Comparison of ENCODE assay signal across 9 mouse cellular contexts in the genomic region with DNA sequence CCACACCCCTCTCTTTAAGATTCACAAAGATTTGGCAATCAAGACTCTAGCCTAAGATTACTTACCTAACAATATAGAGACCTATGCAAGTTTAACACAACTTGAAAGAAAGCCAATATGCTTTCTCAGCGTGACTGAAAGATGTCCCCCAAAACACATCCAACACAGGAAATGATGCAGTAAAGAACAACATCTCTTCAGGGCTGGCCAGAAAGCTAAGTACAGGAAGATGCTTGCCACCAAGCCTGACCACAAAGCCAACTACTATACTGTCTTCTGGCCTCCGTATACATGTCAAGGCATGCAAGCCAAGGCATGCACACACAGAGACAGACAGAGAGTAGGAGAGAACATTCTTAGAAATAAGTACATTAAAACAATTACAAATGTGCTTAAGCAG. TPM values are rescaled to one million over a fixed set of nuclear protein-coding genes. Genes with fewer than 3 reads are reported as not detected.
DNase-seq lines count a peak whose midpoint lies in the region; ATAC-seq and TF ChIP-seq lines count a peak whose summit lies in the region.
"Had no signal": no experiment of that assay in that cellular context is flagged by ENCODE, and none has a peak within 500 bp of the region (broad histone marks: within the 10 kb centered on the region; RNA-seq: fewer than 3 reads in every experiment).

No protein-coding gene starts in this region.

- no peak for TF ChIP-seq POLR2A in cortical plate, adult 2 months (IDR thresholded peaks at IDR 0.05; ENCODE audit: extremely low read depth, insufficient read depth, low read length)

- no peaks in the 10 kb centered on the region for H3K9me3 ChIP-seq in lung, embryonic 14.5 days (ENCODE audit: low read depth, low read length)
- H3K9me3 ChIP-seq in intestine, embryonic 16.5 days (ENCODE audit: control insufficient read depth, low read length) = no peaks in the 10 kb centered on the region
- H3K9me3 ChIP-seq in neural tube, embryonic 14.5 days (ENCODE audit: control insufficient read depth, low read length) = no peaks in the 10 kb centered on the region

- no peak for DNase-seq in lung, embryonic 14.5 days
- DNase-seq in lung, postnatal 36 days = no peak
- no peak for DNase-seq in spleen, postnatal 10 days (ENCODE audit: low spot score in 2 of 2)
- DNase-seq in frontal cortex, postnatal 10 days (ENCODE audit: low spot score in 2 of 2) = no peak
- DNase-seq in gastrocnemius, postnatal 25 days = no peak
- DNase-seq: retina, postnatal 1 day had no signal

- peak overlapping the region; percentile 83 for H3K4me2 ChIP-seq in lung, embryonic 14.5 days
- H3K4me2 ChIP-seq in intestine, embryonic 16.5 days (ENCODE audit: low read depth, low read length) = peak overlapping the region; percentile 77
- peak overlapping the region; percentile 84; the same call in 1 of the 2 replicates for H3K4me2 ChIP-seq in neural tube, embryonic 14.5 days (ENCODE audit: low read depth, low read length)

- H3K27ac ChIP-seq in lung, embryonic 14.5 days (ENCODE audit: low read depth) = no peak overlapping the region
- H3K27ac ChIP-seq in cortical plate, adult 2 months (ENCODE audit: insufficient read depth, low read length) = no peak overlapping the region
- no peak overlapping the region for H3K27ac ChIP-seq in intestine, embryonic 16.5 days (ENCODE audit: low read length)
- H3K27ac ChIP-seq in neural tube, embryonic 14.5 days (ENCODE audit: low read depth, low read length) = no peak overlapping the region

- H3K36me3 ChIP-seq in lung, embryonic 14.5 days (ENCODE audit: insufficient read depth) = 0 out of 2 replicates have a peak, but pooled peaks cover 4% of the 10 kb centered on the region
- no peaks in the 10 kb centered on the region for H3K36me3 ChIP-seq in intestine, embryonic 16.5 days (ENCODE audit: control insufficient read depth, insufficient read depth, low read length)
- H3K36me3 ChIP-seq in neural tube, embryonic 14.5 days (ENCODE audit: control insufficient read depth, insufficient read depth, low read length) = no peaks in the 10 kb centered on the region

- no peaks in the 10 kb centered on the region for H3K27me3 ChIP-seq in lung, embryonic 14.5 days (ENCODE audit: insufficient read depth, low read length)
- H3K27me3 ChIP-seq in intestine, embryonic 16.5 days (replicated peaks; ENCODE audit: control insufficient read depth, insufficient read depth, low read length) = no peaks in the 10 kb centered on the region
- H3K27me3 ChIP-seq in neural tube, embryonic 14.5 days (ENCODE audit: control insufficient read depth, insufficient read depth, low read length) = no peaks in the 10 kb centered on the region

- TF ChIP-seq CTCF in lung, embryonic 14.5 days (IDR thresholded peaks at IDR 0.05; ENCODE audit: low read depth) = no peak
- TF ChIP-seq CTCF in cortical plate, adult 2 months (IDR thresholded peaks at IDR 0.05; ENCODE audit: extremely low read depth, insufficient read depth, low read length) = no peak

- peak overlapping the region; percentile 95 for H3K4me3 ChIP-seq in lung, embryonic 14.5 days (ENCODE audit: low read depth, low read length)
- H3K4me3 ChIP-seq in cortical plate, adult 2 months (ENCODE audit: insufficient read depth, low read length) = peak overlapping the region; percentile 84; the same call in 1 of the 2 replicates
- peak overlapping the region; percentile 97 for H3K4me3 ChIP-seq in intestine, embryonic 16.5 days (ENCODE audit: low read length)
- H3K4me3 ChIP-seq in neural tube, embryonic 14.5 days (ENCODE audit: low read depth, low read length) = no peak overlapping the region

- H3K9ac ChIP-seq in lung, embryonic 14.5 days = 0 out of 2 replicates have a peak overlapping the region, but pooled peaks have one; percentile 97
- H3K9ac ChIP-seq in intestine, embryonic 16.5 days (ENCODE audit: low read depth, low read length) = peak overlapping the region; percentile 98; the same call in 1 of the 2 replicates
- H3K9ac ChIP-seq in neural tube, embryonic 14.5 days (replicated peaks; ENCODE audit: low read depth, low read length) = no peak overlapping the region

- peaks cover 5% of the 10 kb centered on the region; the same call in 1 of the 2 replicates for H3K4me1 ChIP-seq in lung, embryonic 14.5 days (ENCODE audit: insufficient read depth)
- H3K4me1 ChIP-seq in cortical plate, adult 2 months (ENCODE audit: control insufficient read depth, insufficient read depth, low read length) = peaks cover 11% of the 10 kb centered on the region
- peaks cover 20% of the 10 kb centered on the region for H3K4me1 ChIP-seq in intestine, embryonic 16.5 days (ENCODE audit: control insufficient read depth, insufficient read depth, low read length)
- H3K4me1 ChIP-seq in neural tube, embryonic 14.5 days (ENCODE audit: control insufficient read depth, insufficient read depth, low read length) = peaks cover 14% of the 10 kb centered on the region

- no peak for ATAC-seq in lung, embryonic 14.5 days (ENCODE audit: insufficient read depth)
- ATAC-seq in intestine, embryonic 16.5 days = no peak
- no peak for ATAC-seq in neural tube, embryonic 14.5 days (ENCODE audit: low read depth)

- WGBS in lung, embryonic 14.5 days = 68% methylated on average over 2 of the region's 2 CpGs
- WGBS in intestine, embryonic 16.5 days = 71% methylated on average over 2 of the region's 2 CpGs
- WGBS in neural tube, embryonic 14.5 days = 83% methylated on average over 2 of the region's 2 CpGs

RNA-seq across cellular contexts. Expression of a gene that starts 2.0 kb away (rescaled TPM):
- 77.0 and 80.0 TPM in 2 replicates for polyA plus RNA-seq in lung, embryonic 14.5 days (2014; fragmentation: Nextera tagmentation; extraction: Ambion mirVana)
- 45.7 and 48.4 TPM in 2 replicates for polyA plus RNA-seq in cortical plate, adult 2 months (2012; rRNA removed)
- polyA plus RNA-seq in intestine, embryonic 16.5 days (2015; fragmentation: Nextera tagmentation; extraction: Ambion mirVana) = 115 and 127 TPM in 2 replicates
- 28.6 and 42.7 TPM in 2 replicates for polyA plus RNA-seq in neural tube, embryonic 14.5 days (2014; fragmentation: Nextera tagmentation; extraction: Ambion mirVana)
- total RNA-seq in gastrocnemius, postnatal 25 days (2021) = 10 to 100 TPM; 36.4 to 37.0 TPM

RNA-seq across cellular contexts. Expression of a gene that starts 35.2 kb away (rescaled TPM):
- 30.2 and 34.2 TPM in 2 replicates for polyA plus RNA-seq in lung, embryonic 14.5 days (2014; fragmentation: Nextera tagmentation; extraction: Ambion mirVana)
- polyA plus RNA-seq in cortical plate, adult 2 months (2012; rRNA removed) = 124 TPM in 2 replicates
- polyA plus RNA-seq in intestine, embryonic 16.5 days (2015; fragmentation: Nextera tagmentation; extraction: Ambion mirVana) = 13.4 and 15.0 TPM in 2 replicates
- polyA plus RNA-seq in neural tube, embryonic 14.5 days (2014; fragmentation: Nextera tagmentation; extraction: Ambion mirVana) = 171 and 176 TPM in 2 replicates
- 10 to 100 TPM; 43.7 to 44.1 TPM for total RNA-seq in gastrocnemius, postnatal 25 days (2021)
